Mouse (Mus musculus): ENCODE results near the gene Vangl2. TPM values are rescaled to one million over a fixed set of nuclear protein-coding genes. Genes with fewer than 3 reads are reported as not detected.

Vangl2 gene
- polyA plus RNA-seq, 1 experiment from 2014 or later = 52.9 TPM

DNA sequence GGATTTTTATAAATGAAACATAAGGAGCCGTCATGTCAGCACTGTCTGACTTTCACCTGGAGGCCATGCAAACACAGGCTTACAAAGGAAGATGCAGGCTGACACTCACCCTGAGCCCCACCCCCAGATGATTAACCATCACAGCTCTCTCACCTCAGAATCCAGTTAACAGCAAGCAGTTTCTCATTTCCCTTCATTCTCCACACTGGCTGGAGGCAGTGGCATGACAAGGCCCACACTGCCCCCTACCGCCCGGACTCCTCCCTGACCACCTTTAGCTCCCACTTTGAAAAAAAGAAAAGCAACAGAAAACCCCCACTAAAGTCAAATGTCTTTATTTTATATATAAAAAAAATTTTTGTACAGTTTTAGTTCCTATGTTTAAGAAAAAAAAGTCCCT is 27.6 kb downstream of the Vangl2 start:
- no peaks in the 10 kb centered on the region for H3K9me3 ChIP-seq (ENCODE audit: control insufficient read depth, low read length)
- ATAC-seq (ENCODE audit: low FRiP score) (peak; percentile 65), DNase-seq (ENCODE audit: low spot score, missing footprints) (peak; percentile 92)
- no peak overlapping the region for H3K4me3 ChIP-seq (ENCODE audit: low read depth, low read length)
- H3K27ac ChIP-seq (ENCODE audit: low read depth, low read length) = no peak overlapping the region
- H3K27me3 ChIP-seq (ENCODE audit: control insufficient read depth, insufficient read depth, low read length) = no peaks in the 10 kb centered on the region
- no peak overlapping the region for H3K9ac ChIP-seq (ENCODE audit: low read length)
- no peak overlapping the region for H3K4me2 ChIP-seq
- peaks cover 25% of the 10 kb centered on the region for H3K36me3 ChIP-seq (ENCODE audit: control insufficient read depth, insufficient read depth, low read length)
- no peaks in the 10 kb centered on the region for H3K4me1 ChIP-seq (ENCODE audit: control insufficient read depth, insufficient read depth, low read length)
- WGBS = 54% methylated on average over 3 of the region's 3 CpGs

DNA sequence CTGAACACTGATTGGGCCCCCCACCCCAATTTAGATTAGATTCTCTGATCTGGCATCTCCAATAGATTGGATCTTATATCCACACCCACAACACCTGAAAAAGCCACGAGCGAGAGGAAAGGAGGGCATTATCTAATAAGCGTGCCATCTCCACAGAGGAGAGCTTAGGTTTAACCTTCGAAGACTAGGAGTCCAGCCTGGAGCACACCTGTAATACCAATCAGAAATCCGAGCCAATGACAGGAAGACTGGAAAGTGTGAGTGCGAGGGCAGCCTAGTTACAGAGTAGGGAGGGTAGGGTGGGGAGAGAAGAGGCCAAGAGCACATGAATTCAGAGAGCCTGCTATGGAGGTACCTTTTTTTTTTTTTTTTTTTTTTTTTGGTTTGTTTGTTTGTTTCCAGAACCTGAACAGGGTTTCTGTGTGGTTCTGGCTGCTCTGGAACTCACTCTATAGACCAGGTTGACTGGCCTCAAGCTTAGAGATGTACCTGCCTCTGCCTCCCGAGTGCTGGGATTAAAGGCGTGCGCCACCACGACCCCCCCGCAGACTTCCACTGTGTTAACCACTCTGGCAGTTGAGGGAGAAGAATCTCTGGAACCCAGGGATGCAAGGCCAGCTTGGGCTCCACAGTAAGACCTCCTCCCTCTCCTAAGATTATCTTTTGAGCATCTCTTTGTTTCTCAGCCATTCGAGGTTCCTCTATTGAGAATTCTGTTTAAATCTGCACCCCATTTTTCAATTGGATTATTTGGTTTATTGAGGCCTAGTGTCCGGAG is 29.2 kb downstream of the Vangl2 start:
- H3K36me3 ChIP-seq (ENCODE audit: control insufficient read depth, insufficient read depth, low read length) = peaks cover 11% of the 10 kb centered on the region
- H3K4me2 ChIP-seq = no peak overlapping the region
- no peaks in the 10 kb centered on the region for H3K4me1 ChIP-seq (ENCODE audit: control insufficient read depth, insufficient read depth, low read length)
- no peak overlapping the region for H3K27ac ChIP-seq (ENCODE audit: low read depth, low read length)
- H3K4me3 ChIP-seq (ENCODE audit: low read depth, low read length) = no peak overlapping the region
- ATAC-seq (ENCODE audit: low FRiP score) (no peak), DNase-seq (ENCODE audit: low spot score, missing footprints) (peak; percentile 80)
- H3K9me3 ChIP-seq (ENCODE audit: control insufficient read depth, low read length) = no peaks in the 10 kb centered on the region
- H3K27me3 ChIP-seq (ENCODE audit: control insufficient read depth, insufficient read depth, low read length) = no peaks in the 10 kb centered on the region
- no peak overlapping the region for H3K9ac ChIP-seq (ENCODE audit: low read length)
- 90% methylated on average over 13 of the region's 13 CpGs for WGBS

DNA sequence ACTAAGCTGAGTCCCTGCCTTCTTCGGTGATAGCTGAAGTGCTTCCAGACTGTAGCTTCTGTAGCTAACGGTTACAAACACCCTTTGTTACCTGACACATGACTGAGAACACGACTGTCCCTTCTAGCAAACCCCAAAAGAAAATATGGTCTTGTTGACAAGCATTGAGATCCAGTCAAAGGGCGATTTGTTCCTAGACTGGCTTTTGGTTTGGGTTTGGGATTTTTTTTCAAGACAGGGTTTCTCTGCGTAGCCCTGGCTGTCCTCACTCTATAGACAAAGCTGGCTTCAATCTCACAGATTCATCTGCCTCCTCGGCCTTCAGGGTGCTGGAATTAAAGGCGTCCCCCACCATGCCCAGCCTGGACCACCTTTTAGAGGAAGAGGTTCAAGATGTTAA is 31.5 kb downstream of the Vangl2 start:
- Histone ChIP-seq H3K27me3 (ENCODE audit: control insufficient read depth, insufficient read depth, low read length) (no peaks in the 10 kb centered on the region), H3K4me1 (ENCODE audit: control insufficient read depth, insufficient read depth, low read length) (no peaks in the 10 kb centered on the region), H3K4me3 (ENCODE audit: low read depth, low read length) (no peak overlapping the region), H3K27ac (ENCODE audit: low read depth, low read length) (no peak overlapping the region), H3K9me3 (ENCODE audit: control insufficient read depth, low read length) (no peaks in the 10 kb centered on the region), H3K9ac (ENCODE audit: low read length) (no peak overlapping the region), H3K4me2 (no peak overlapping the region), H3K36me3 (ENCODE audit: control insufficient read depth, insufficient read depth, low read length) (no peaks in the 10 kb centered on the region; the same call in 1 of the 2 replicates)
- 82% methylated on average over 7 of the region's 7 CpGs for WGBS
- no peak for ATAC-seq (ENCODE audit: low FRiP score)
- peak; percentile 77 for DNase-seq (ENCODE audit: low spot score, missing footprints)

DNA sequence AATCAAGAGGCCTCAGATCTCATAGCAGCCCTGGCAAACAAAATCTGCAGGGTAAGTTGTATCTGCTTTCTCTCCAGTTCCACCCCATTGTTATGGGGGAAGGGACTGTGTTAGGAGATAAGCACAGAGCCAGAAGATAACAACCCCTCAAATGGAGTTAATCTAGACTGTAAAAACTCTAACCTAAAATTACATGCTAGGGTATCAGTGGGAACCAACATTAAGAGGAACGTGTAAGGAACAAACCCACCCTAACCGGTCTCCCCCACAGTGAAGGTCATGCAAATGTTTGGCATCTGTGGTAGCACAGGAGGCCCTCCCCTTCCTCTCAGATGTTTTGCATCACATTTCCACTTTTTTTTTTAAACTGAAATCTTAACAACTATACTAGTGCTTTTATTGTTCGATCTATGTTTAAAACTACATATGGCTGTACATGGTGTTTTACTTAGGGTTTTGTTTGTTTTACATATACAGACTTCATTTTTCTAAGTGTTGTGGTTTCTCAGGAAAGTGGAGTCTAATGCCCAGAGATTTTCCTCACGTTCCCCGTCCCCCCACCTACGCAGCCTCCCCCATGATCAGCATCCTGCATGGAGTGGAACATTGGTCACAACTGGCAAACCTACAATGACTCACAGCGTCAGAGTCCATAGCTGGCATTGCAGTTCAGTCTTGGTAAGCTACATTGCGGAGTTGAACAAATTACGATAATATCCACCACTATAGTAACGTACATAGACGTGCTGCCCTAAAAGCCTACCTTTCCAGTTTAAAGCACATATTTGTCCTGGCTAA is 33.1 kb downstream of the Vangl2 start:
- DNase-seq (ENCODE audit: low spot score, missing footprints) = peak; percentile 78
- Histone ChIP-seq H3K4me2 (no peak overlapping the region), H3K4me3 (ENCODE audit: low read depth, low read length) (no peak overlapping the region), H3K9ac (ENCODE audit: low read length) (no peak overlapping the region), H3K27ac (ENCODE audit: low read depth, low read length) (no peak overlapping the region), H3K27me3 (ENCODE audit: control insufficient read depth, insufficient read depth, low read length) (no peaks in the 10 kb centered on the region), H3K36me3 (ENCODE audit: control insufficient read depth, insufficient read depth, low read length) (no peaks in the 10 kb centered on the region), H3K4me1 (ENCODE audit: control insufficient read depth, insufficient read depth, low read length) (no peaks in the 10 kb centered on the region), H3K9me3 (ENCODE audit: control insufficient read depth, low read length) (no peaks in the 10 kb centered on the region)
- 87% methylated on average over 11 of the region's 11 CpGs for WGBS
- ATAC-seq (ENCODE audit: low FRiP score) = no peak

DNA sequence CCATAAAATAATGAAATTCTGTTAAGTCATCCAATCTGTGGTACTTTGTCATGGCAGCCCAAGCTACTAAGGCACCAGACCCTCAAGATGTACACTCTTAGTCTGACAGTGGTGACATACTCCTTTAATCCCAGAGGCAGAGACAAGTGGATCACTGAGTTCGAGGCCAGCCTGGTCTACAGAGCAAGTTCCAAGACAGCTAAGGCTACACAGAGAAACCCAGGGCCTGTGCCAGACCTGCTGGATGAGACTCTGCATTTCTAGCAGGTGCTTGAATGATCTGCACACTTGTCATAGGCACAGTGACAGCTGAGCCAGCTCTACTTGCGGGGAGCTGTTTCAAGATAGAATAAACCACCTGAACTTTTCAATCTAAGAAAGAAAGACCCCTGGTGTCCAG is 33.7 kb downstream of the Vangl2 start:
- WGBS = 82% methylated on average over 2 of the region's 2 CpGs
- Histone ChIP-seq H3K36me3 (ENCODE audit: control insufficient read depth, insufficient read depth, low read length) (no peaks in the 10 kb centered on the region), H3K27ac (ENCODE audit: low read depth, low read length) (no peak overlapping the region), H3K4me3 (ENCODE audit: low read depth, low read length) (no peak overlapping the region), H3K4me1 (ENCODE audit: control insufficient read depth, insufficient read depth, low read length) (no peaks in the 10 kb centered on the region), H3K9ac (ENCODE audit: low read length) (no peak overlapping the region), H3K9me3 (ENCODE audit: control insufficient read depth, low read length) (no peaks in the 10 kb centered on the region), H3K4me2 (no peak overlapping the region), H3K27me3 (ENCODE audit: control insufficient read depth, insufficient read depth, low read length) (no peaks in the 10 kb centered on the region)
- ATAC-seq (ENCODE audit: low FRiP score) = no peak
- peak; percentile 47 for DNase-seq (ENCODE audit: low spot score, missing footprints)

DNA sequence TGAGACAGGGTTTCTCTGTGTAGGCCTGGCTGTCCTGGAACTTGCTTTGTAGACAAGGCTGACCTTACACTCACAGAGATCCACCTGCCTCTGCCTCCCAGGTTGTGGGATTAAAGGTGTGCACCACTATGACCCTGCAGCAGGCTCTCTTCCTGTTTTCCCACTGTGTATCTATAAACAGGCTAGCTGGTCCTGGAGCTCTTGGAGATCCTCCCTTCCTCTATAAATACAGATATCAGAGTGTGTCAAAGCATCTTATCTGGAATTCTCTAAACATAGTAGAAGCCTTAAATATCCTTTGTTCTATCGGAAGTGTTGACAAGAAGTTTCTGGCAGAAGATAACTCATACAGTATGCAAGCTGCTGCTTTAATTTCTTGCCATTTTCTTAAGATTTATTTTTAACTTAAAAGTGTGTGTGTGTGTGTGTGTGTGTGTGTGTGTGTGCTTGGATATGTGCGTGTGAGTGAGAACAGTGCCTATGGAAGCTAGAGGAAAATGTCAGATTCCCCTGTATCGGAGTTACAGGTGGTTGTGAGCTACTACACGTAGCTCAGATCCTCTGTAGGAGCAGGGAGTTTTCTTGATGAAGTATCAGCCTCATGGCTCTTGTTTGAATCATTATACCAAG is 35.2 kb downstream of the Vangl2 start:
- H3K9me3 ChIP-seq (ENCODE audit: control insufficient read depth, low read length) = no peaks in the 10 kb centered on the region
- H3K4me2 ChIP-seq = no peak overlapping the region
- no peak overlapping the region for H3K27ac ChIP-seq (ENCODE audit: low read depth, low read length)
- ATAC-seq (ENCODE audit: low FRiP score) (no peak), DNase-seq (ENCODE audit: low spot score, missing footprints) (peak; percentile 70)
- no peaks in the 10 kb centered on the region for H3K27me3 ChIP-seq (ENCODE audit: control insufficient read depth, insufficient read depth, low read length)
- H3K9ac ChIP-seq (ENCODE audit: low read length) = no peak overlapping the region
- no peaks in the 10 kb centered on the region for H3K4me1 ChIP-seq (ENCODE audit: control insufficient read depth, insufficient read depth, low read length)
- H3K36me3 ChIP-seq (ENCODE audit: control insufficient read depth, insufficient read depth, low read length) = no peaks in the 10 kb centered on the region
- H3K4me3 ChIP-seq (ENCODE audit: low read depth, low read length) = no peak overlapping the region
- WGBS = 90% methylated on average over 4 of the region's 4 CpGs

DNA sequence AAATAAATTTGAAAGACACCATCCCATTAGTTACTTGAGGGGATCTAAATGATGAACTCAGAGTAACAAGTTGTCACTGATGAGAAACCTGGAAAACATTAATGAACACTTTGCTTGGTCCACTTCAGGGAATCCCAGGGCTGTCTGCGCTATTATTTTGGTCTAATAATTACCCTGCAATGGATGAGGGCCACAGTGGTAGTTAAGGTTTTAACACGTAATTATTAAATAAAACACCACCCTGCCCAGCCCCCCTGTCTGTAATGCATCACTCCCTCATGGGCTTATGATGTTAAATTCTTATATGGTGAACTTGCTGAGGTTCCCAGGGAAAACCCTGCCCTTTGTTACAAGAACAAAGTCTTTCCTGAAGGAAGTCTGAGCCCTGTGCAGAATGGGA is 36.4 kb downstream of the Vangl2 start:
- 96% methylated on average over 2 of the region's 2 CpGs for WGBS
- H3K36me3 ChIP-seq (ENCODE audit: control insufficient read depth, insufficient read depth, low read length) = no peaks in the 10 kb centered on the region
- no peaks in the 10 kb centered on the region for H3K27me3 ChIP-seq (ENCODE audit: control insufficient read depth, insufficient read depth, low read length)
- no peaks in the 10 kb centered on the region for H3K9me3 ChIP-seq (ENCODE audit: control insufficient read depth, low read length)
- H3K9ac ChIP-seq (ENCODE audit: low read length) = no peak overlapping the region
- ATAC-seq (ENCODE audit: low FRiP score) = no peak
- H3K4me3 ChIP-seq (ENCODE audit: low read depth, low read length) = no peak overlapping the region
- H3K27ac ChIP-seq (ENCODE audit: low read depth, low read length) = no peak overlapping the region
- DNase-seq (ENCODE audit: low spot score, missing footprints) = peak; percentile 26
- no peak overlapping the region for H3K4me2 ChIP-seq
- H3K4me1 ChIP-seq (ENCODE audit: control insufficient read depth, insufficient read depth, low read length) = no peaks in the 10 kb centered on the region

DNA sequence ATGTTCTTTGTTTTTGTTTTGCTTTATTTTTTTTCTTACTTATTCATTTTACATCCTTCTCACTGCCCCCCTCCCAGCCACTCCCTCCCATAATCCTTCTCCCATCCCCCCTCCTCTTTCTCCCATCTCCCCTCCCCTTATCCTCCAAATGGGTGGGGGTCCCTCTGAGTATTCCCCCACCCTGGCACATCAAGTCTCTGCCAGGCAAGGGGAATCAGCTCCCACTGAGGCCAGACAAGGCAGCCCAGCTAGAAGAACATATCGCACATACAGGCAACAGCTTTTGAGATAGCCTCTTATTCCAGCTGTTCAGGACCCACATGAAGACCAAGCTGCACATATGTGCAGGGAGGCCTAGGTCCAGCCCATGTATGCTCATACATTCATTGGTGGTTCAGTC is 44.1 kb downstream of the Vangl2 start:
- Histone ChIP-seq H3K4me1 (ENCODE audit: control insufficient read depth, insufficient read depth, low read length) (no peaks in the 10 kb centered on the region; the same call in 1 of the 2 replicates), H3K27ac (ENCODE audit: low read depth, low read length) (no peak overlapping the region), H3K36me3 (ENCODE audit: control insufficient read depth, insufficient read depth, low read length) (no peaks in the 10 kb centered on the region), H3K9ac (ENCODE audit: low read length) (no peak overlapping the region), H3K4me2 (no peak overlapping the region), H3K9me3 (ENCODE audit: control insufficient read depth, low read length) (no peaks in the 10 kb centered on the region), H3K4me3 (ENCODE audit: low read depth, low read length) (no peak overlapping the region), H3K27me3 (ENCODE audit: control insufficient read depth, insufficient read depth, low read length) (no peaks in the 10 kb centered on the region)
- WGBS = 100% methylated on average over 1 of the region's 1 CpGs
- no peak for ATAC-seq (ENCODE audit: low FRiP score)
- no peak for DNase-seq (ENCODE audit: low spot score, missing footprints)

Measured in midbrain, embryonic 11.5 days (tissue).